Mouse (Mus musculus) embryonic fibroblast, embryonic 13.5 days (primary cell): ENCODE data around the gene Rock2.

Experiments used
- CTCF ChIP-seq: IDR thresholded peaks from 2 replicates; pipeline ENCODE4 v1.5.1; 2011; ENCODE audit warnings: mild to moderate bottlenecking, control low read depth, low read length, moderate library complexity, borderline replicate concordance; ENCODE audit not compliant: insufficient read depth
- POLR2A ChIP-seq: IDR thresholded peaks from 2 replicates; pipeline ENCODE4 v1.6.1; 2011; ENCODE audit warnings: low read depth, mild to moderate bottlenecking, control low read depth, low read length, moderate library complexity

DNA sequence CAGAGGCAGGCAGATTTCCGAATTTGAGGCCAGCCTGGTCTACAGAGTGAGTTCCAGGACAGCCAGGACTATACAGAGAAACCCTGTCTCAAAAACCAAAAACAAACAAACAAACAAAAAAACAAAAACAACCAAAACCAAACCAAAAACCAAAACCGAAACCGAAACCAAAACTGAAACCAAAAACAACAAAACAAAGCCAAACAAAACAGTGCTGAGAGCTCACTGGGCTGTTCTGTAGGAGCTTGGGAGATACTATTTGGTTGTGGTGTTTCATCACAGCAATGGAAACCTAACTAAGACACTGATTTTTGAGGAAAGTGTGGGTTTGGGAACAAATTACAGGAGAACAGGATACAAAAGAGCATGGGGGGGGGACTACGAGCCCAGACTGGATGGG, 127.5 kb downstream of the Rock2 start:
- no peak for TF ChIP-seq POLR2A
- TF ChIP-seq CTCF, result no peak
